Mouse (Mus musculus): ENCODE results near the gene Ubxn11. TPM values are rescaled to one million over a fixed set of nuclear protein-coding genes. Genes with fewer than 3 reads are reported as not detected.
"Not testable (repeated sequence)": the region's sequence is repeated elsewhere in the genome, so short reads cannot be mapped to it uniquely, and the experiment has no call there.

Ubxn11 gene
- total RNA-seq, 2 experiments from 2014 or later = 22.0 to 24.2 TPM

DNA sequence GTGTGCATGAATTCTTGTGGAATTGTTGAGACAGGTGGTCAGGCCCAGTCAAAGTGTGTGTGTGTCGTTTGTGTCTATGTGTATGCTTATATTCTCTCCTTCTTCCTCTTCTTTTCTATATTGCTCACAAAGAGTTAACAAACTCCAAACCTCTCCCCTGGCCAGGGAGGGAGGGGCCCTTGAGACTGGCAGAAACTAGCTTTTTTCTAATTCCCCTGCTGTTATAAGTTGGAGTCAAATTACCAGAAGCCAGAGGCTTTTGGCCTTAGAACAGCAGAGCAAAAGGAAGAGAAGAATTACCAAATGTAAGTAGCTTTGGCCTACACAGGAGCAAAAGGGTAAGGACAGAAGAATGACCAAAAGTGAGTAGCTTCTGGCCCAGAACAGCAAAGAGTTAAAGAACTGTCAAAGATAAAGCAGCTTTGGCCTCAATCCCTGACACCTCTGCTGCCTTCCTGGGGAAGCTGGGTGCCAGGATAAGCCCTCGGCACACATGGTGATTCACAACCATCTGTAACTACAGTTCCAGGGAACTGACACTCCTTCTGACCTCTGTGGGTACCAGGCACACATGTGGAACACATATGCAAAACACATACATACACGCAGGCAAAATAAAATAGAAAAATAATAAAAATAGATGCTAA is 34.0 kb downstream of the Ubxn11 start:
- no peak for DNase-seq (ENCODE audit: low spot score in 2 of 2)

DNA sequence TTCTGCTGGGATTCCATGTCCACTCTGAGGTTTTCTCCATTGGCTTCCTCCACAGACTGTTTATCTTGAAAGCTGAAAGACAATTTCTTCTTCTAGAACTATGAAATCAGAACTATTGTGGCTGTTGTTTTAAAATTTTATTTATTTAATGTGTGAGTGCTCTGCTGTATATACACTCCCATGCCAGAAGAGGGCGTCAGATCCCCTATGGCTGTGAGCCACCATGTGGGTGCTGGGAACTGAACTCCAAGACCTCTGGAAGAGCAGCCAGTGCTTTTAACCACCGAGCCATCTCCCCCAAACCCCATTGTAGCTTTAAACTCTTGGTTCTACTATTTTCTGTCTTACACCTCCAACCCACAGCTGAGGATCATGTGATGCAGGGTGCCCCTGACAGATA is 36.5 kb downstream of the Ubxn11 start:
- no peak for DNase-seq (ENCODE audit: low spot score in 2 of 2)

DNA sequence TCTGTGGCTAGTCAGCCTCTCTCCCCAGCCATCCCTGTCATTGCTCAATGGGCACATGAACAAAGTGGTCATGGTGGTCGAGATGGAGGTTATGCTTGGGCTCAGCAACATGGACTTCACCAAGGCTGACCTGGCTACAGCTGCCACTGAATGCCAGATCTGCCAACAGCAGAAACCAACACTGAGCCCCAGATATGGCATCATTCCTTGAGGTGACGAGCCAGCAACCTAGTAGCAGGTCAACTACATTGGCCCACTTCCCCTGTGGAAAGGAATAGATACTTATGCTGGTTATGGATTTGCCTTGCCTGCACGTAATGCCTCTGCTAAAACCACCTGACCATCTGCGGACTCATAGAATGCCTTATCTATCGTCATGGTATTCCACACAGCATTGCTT is 41.9 kb downstream of the Ubxn11 start:
- not testable (repeated sequence) for DNase-seq (ENCODE audit: low spot score in 2 of 2)

DNA sequence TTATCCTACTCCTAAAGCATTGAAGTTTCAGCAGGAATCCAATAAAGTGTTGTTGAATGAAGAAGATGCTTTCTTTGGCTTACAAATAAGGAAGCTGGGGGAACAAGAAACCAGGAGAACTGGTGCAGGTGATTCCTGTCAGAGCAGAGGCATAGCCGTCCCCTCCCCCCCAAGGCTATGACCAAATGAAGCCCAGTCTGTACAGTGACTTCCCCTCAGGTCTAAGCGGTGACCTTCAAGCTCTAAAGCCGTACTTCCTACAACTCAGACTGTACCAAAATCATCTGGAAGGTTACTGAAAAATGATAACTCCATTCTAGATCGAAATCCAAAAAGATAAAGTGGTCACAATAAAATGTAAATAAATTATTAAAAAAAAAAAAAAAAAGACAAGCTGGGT is 47.0 kb downstream of the Ubxn11 start:
- no peak for DNase-seq (ENCODE audit: low spot score in 2 of 2)

DNA sequence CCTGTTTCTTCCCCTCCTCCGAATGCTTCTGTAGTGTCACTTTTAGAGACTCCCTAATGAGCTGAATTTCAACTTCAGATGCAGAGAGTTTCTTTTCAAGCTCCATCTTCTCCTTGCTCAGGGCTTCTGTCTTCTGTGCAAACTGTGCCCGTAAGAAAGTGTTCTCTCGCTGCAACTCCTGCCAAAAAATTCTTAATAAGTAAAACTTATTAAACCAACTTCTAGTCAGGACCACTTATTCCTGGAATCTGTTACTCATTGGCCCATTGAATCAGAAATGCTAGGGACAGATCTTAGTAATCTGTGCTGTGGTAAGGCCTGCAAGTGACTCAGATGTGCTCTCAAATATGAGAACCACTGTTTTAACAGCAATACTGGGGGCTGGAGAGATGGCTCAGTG is 49.7 kb downstream of the Ubxn11 start:
- DNase-seq (ENCODE audit: low spot score in 2 of 2) = no peak

DNA sequence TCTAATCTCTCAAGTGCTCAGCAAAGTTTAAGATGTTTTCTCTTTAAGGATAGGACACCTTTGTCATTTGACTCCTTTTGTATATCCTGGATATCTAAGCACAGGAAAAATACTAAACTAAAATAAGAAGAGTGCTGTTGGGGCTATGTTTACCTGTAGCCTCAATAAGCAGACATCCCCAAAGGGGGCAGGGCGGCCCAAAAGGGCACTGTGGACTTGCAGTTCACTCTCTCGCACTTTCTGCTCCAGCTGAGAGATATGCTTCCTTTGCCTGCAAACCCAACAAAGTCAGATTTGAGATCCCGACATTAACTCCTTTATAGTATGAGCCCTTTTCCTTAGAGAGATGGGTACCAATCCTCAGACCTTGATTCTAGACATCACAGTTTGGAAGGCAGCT is 51.3 kb downstream of the Ubxn11 start:
- no peak for DNase-seq (ENCODE audit: low spot score in 2 of 2)

DNA sequence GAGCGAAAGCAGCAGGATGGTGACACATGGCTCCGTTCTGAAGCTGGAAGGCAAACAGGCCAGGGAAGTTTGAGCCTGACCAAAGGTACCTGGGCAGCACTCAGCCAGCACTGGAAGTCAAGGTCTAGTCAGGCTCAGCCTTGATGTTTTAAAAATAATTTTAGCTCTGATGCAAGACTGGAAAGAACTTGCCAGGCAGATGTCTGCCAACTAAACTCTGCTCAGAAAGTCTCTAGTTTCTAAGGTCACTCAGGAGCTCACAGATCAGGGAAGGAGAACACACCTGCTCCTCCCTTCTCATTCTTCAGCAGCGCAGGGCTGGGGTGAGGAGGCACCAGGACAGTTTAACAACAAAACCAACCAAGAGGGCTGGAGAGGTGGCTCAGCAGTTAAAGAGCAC is 52.0 kb downstream of the Ubxn11 start:
- no peak for DNase-seq (ENCODE audit: low spot score in 2 of 2)

DNA sequence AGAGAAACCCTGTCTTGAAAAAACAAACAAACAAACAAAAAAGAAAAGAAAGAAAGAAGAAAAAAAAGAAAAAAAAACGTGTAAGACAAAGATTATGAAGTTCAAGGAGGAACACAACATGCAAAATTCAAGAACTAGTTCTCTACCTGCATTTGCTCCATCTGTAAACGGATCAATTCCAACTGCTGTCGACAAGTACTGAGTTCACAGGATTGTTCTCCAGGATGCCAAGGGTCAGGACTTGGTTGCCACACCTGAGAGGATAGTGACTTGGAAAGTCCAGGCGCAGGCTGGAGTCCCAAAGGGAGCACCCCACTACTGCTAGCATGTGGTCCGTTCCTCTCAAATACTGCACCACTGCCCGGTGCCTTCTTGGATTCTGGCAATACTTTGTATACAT is 53.2 kb downstream of the Ubxn11 start:
- DNase-seq (ENCODE audit: low spot score in 2 of 2) = no peak

DNA sequence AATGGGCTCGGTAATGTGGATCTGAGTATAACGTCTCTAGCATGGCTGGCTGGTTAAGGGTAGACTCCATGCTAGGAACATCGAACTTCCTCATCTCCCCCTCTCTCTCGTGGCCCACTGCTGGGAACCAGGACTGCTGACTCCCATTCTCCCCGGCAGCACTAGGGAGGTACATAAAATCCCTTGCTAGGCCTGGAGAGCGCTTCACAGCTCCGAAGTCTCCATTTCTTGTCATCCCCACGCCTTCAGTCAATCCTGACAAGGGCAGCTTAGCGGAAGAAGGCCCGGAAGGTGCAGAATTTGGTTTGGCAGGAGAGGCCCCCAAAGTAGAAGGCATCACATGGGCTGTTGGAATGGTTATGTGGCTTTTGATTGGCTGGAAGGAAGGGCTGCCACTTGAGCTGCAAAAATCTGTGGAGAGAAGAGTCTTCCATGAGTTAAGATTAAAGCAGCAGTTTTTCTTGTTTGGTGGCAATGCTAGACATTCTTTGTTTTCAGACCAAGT is 53.6 kb downstream of the Ubxn11 start:
- DNase-seq (ENCODE audit: low spot score in 2 of 2) = no peak

DNA sequence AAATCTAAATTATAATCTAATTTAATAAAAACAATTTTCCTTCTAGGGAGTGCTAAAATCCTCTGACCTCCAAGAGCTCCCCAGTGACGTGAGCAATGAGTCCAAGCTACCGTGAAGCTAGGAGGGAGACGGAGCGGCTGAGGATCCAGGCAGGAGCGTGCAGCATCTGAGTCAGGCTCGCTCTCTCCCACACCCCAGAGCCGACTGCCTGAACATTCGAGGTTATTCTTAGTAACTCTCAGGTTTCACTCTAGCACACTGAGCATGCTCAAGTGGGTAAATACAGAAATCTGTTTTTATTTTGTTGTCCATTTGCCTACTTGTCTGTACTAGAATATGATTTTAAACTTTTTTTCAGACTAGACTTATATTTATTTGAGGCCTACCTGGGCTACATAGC is 54.4 kb downstream of the Ubxn11 start:
- DNase-seq (ENCODE audit: low spot score in 2 of 2) = no peak

DNA sequence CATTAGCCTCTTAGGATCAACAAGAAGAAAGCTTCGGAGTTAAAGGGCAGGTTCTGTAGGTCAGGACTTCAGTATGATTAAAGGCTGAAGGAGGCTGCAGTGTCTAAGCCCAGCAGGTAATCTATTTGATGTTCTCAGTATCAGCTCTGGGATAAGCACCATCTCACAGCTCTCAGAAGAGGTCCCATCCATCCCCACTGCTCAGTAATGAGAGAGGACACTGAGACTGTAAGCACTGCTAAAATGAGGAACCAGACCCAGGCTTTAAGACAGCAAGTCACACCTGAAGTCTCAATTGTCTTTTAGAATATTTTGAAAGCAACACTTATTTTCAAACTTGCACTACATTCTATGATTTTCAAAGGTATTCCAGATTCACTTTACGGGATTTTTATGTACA is 55.2 kb downstream of the Ubxn11 start:
- no peak for DNase-seq (ENCODE audit: low spot score in 2 of 2)

DNA sequence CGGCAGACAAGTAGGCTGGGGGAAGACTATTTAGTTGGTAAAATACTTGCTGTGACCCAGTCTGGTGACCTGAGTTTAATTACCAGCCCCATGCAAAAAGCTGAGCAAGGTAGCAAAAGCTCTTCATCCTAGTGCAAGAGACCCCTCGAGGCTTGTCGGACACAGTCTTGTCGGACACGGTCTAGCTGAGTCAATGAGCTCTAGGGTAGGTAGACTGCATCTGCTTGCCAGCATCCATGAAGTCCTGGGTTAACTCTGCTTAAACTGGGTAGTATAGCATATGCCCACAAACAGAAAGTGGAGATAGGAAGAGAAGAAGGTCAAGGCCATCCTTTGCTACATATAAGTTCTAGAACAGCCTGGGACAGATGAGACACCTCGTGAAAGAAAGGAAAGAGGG is 56.4 kb downstream of the Ubxn11 start:
- no peak for DNase-seq (ENCODE audit: low spot score in 2 of 2)

DNA sequence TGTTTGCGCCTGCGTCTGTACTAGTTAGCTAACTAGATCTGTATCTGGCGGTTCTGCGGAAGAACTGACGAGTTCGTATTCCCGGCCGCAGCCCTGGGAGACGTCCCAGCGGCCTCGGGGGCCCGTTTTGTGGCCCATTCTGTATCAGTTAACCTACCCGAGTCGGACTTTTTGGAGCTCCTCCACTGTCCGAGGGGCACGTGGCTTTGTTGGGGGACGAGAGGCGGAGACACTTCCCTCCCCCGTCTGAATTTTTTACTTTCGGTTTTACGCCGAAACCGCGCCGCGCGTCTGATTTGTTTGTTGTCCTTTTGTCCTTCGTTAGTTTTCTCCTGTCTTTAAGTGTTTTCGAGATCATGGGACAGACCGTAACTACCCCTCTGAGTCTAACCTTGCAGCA is 57.7 kb downstream of the Ubxn11 start:
- DNase-seq (ENCODE audit: low spot score in 2 of 2) = peak in 1 of 2 experiments; percentile 16

DNA sequence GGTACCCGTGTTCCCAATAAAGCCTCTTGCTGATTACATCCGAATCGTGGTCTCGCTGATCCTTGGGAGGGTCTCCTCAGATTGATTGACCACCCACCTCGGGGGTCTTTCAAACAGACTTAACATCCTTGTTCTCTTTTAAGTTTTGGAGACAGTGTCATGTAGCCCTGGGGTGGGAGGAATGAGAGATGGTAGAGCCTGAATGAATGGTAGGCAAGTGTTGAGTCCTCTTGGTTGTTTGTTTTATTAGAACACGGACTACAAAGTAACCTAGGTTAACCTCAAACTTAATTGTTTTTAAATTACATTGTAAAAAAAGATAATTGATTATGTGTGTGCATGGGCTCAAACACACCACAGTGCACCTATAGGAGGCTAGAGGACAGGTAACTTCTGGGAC is 62.2 kb downstream of the Ubxn11 start:
- no peak for DNase-seq (ENCODE audit: low spot score in 2 of 2)

DNA sequence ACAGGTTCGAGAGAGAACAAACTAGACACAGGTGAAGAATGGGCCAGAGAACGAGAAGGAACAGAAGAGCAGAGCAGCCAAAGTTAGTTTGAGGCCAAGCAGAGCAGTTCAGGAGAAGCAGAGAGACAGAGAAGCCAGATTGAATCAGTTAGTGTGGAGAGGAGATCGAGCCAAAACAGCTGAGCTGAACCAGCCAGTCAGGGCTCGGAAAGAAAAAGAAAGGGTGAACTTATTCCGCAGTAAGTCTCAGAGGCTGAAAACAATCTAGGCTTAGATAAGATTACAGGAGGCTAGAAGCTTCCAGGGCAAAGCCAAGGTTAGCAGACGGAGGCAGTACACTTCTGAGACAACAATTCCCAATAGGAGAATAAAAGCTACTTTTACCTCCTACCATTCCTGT is 62.7 kb downstream of the Ubxn11 start:
- no peak for DNase-seq (ENCODE audit: low spot score in 2 of 2)

DNA sequence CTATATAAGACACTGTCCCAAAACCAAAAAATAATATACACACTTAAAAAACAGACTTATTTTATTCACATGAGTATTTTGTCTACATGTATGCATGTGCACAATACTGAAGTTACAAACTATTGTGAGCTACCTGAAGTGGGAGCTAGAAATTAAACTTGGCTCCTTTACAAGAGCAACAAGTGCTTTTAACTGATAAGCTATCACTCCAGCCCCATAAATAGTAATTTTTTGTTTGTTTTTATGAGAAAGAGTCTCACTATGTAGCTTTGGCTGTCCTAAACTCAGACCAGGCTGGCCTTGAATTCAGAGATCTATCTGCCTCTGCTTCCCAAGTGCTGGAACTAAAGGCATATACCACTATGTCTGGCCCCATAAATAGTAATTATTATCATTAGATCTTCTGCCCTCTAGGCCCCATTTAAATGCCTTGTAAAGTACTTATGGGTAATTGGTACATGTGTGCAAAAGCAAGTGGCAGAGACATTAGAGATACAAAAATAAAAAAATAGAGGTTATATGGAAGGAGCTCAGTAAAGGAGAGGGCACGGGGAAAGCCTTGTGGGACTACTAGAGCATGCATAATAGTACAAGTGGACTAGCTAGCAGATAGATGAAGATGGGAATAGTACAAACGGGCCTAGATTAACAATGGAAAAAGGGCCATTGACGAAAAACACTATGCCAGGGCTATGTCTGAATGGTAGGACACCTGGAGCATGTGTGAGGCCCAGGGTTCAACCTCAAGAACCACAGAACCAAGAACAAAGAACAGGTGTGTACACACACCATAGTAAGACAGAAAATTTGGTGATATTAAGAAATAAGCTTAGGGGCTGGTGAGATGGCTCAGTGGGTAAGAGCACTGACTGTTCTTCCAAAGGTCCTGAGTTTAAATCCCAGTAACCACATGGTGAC is 63.4 kb downstream of the Ubxn11 start:
- DNase-seq (ENCODE audit: low spot score in 2 of 2) = no peak

DNA sequence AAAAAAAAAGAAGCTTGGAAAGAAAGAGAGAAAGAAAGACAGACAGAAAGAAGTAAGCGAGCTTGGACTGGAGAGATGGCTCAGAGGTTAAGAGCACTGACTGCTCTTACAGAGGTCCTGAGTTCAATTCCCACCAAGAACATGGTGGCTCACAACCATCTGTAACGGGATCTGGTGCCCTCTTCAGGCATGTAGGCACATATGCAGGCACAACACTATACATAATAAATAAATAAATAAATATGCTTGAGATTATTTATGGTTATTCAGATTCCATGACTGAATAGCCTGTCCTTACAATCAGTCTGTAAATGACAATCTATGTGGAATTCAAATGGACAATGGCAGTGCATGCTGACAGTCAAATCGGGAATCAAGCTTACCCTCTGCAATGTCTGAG is 64.5 kb downstream of the Ubxn11 start:
- no peak for DNase-seq (ENCODE audit: low spot score in 2 of 2)

DNA sequence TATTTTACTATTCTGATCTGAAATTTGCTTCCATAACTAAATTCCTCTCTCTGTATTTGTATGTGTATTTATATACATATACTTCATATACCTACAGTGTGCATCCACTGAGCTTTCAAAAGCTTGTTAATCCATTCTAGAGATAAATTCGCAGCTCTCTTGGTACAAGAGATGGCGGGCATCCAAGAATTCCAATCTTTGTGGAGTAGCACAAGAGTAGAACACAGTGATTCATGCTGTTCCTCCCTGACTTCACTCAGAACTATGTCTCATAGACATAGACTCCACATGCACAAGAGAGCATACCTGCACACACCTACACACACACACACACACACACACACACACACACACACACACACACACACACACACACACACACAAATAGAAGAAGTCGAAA is 70.0 kb downstream of the Ubxn11 start:
- DNase-seq (ENCODE audit: low spot score in 2 of 2) = peak in 1 of 2 experiments; percentile 10

Data from layer of hippocampus, postnatal 14 days (tissue).